Mouse (Mus musculus) cerebellum, adult 11-12 months (tissue): Measurements from ENCODE around the gene Slc17a2.

Experiments used
- DNase-seq: peaks from one replicate; pipeline ENCODE4 v3.0.0; 2022

Slc17a2 gene

GRCm38 (mm10) chr13:23799405-23799804 lies 7.4 kb upstream of the Slc17a2 start:
- DNase-seq: no peak

GRCm38 (mm10) chr13:23804532-23804931 lies 2.3 kb upstream of the Slc17a2 start:
- no peak for DNase-seq

GRCm38 (mm10) chr13:23816148-23816547 lies 9.4 kb downstream of the Slc17a2 start:
- no peak for DNase-seq

- DNase-seq: no peak
These were observed 13.6 kb downstream of the Slc17a2 start for GRCm38 (mm10) chr13:23820179-23820940.

GRCm38 (mm10) chr13:23822213-23822612 lies 15.4 kb downstream of the Slc17a2 start:
- no peak for DNase-seq

- no peak for DNase-seq
These were observed 19.8 kb downstream of the Slc17a2 start for GRCm38 (mm10) chr13:23826606-23827005.

- DNase-seq: no peak
These were observed 26.3 kb downstream of the Slc17a2 start for GRCm38 (mm10) chr13:23833053-23833452.

GRCm38 (mm10) chr13:23834836-23835235 lies 28.0 kb downstream of the Slc17a2 start:
- no peak for DNase-seq

- no peak for DNase-seq
These were observed 29.8 kb downstream of the Slc17a2 start for GRCm38 (mm10) chr13:23836630-23837029.

GRCm38 (mm10) chr13:23839308-23839707 lies 32.5 kb downstream of the Slc17a2 start, which contains the start of gene Slc17a3:
Gene Slc17a3 (plus strand): TSS chr13:23839434.
- DNase-seq: no peak

- no peak for DNase-seq
These were observed 39.1 kb downstream of the Slc17a2 start for GRCm38 (mm10) chr13:23845851-23846250.

GRCm38 (mm10) chr13:23849299-23849698 lies 42.5 kb downstream of the Slc17a2 start:
- DNase-seq: no peak

- no peak for DNase-seq
These were observed 49.6 kb downstream of the Slc17a2 start for GRCm38 (mm10) chr13:23856401-23856800.

GRCm38 (mm10) chr13:23861815-23862214 lies 55.0 kb downstream of the Slc17a2 start:
- DNase-seq: no peak

- DNase-seq: no peak
These were observed 57.9 kb downstream of the Slc17a2 start for GRCm38 (mm10) chr13:23864711-23865110.

GRCm38 (mm10) chr13:23866086-23866710 lies 59.4 kb downstream of the Slc17a2 start:
- no peak for DNase-seq

- DNase-seq: no peak
These were observed 60.2 kb downstream of the Slc17a2 start for GRCm38 (mm10) chr13:23867000-23867399.

- no peak for DNase-seq
These were observed 60.6 kb downstream of the Slc17a2 start, which contains the start of gene Slc17a1 for GRCm38 (mm10) chr13:23867405-23867804. Gene Slc17a1 (plus strand): TSS chr13:23867750.

GRCm38 (mm10) chr13:23868790-23869533 lies 62.2 kb downstream of the Slc17a2 start:
- DNase-seq: no peak

- no peak for DNase-seq
These were observed 63.2 kb downstream of the Slc17a2 start for GRCm38 (mm10) chr13:23869996-23870395.

GRCm38 (mm10) chr13:23873141-23873540 lies 66.3 kb downstream of the Slc17a2 start:
- no peak for DNase-seq
